Mouse (Mus musculus): ENCODE data around the gene Qsox1.

Qsox1 gene

DNA sequence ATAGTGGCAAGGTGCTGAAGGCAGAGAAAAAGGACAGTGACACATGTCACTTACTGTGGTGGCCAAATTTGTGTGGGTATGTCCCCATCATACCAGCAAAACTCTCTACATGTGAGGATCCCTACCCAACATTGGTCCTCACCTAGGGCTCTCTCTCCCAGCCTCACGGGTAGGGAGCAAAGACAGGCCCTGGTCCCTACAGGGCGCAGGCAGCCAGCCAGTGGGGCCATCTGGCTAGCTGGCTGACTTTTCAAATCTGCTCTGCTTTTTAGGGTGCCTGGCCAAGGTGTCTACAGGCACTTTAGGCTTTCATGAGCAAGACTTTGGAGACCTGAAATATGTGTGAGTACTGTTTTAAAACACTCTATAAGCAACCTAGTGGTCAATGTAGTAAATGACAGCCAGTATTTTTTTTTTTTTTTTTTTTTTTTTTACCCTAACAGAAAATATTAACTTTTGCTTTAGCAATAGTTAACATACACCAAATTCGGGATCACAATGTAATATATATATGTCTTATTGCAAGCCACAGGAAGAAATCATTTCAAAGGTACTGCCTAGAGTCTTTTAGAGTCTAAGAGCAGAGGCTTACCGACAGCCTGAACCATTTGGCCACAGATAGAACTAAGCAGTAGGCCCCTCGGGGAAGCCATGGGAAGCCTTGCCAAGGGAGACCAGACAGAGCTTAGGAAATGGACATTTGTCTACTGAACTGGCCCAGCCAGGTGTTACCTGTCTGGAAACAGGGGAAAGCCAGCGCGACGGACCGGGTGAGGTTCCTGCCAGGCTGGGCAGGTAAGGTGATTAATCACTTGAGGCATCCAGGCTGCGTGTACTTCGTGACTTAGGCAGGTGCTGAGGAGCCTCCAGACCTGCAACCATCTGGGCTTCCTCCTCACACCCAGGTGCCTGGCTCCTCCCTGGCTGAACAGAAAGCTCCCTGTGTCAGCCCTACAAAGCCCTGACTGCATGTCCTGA, 11.4 kb downstream of the Qsox1 start:
- no peak for DNase-seq (ENCODE audit: low read depth, low spot score)

DNA sequence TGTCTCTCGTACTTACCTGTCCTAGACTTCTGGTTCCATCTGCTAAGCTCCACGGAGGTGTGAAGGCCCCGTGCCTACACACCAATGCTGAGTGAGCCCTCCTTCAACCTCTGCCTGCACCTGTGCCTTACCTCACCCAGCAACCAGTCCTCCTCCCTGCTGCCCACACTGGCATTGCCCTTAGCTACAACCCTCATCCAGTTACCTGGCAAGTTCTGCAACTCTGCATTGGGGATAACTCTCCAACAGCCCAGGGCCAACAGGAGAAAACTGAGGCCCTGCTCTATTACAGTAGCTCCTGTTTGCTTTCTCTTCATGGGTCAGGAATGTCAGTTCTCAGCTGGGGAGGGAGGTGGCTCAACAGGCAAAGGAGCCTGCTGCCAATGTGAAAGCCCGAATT, 14.7 kb downstream of the Qsox1 start:
- no peak for DNase-seq (ENCODE audit: low read depth, low spot score)

DNA sequence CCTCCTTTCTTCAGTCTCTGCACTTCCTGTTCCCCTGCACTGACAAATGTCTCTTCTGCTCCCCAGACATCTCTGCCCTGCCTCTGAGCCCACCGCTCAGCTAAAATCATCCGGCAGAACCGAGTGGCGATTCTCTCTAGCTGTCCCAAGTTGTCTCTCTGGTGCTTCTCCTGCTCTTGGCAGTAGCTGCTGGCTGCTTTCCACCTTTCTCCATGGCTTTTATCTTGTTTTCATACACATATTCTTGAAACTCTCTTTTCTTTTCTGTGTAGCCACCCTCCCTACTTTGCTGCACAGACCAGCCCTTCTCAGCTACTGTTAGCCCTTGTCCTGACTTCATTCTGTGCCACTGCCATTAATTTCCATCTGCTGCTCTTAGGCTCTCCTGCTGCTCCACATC, 15.3 kb downstream of the Qsox1 start:
- no peak for DNase-seq (ENCODE audit: low read depth, low spot score)

DNA sequence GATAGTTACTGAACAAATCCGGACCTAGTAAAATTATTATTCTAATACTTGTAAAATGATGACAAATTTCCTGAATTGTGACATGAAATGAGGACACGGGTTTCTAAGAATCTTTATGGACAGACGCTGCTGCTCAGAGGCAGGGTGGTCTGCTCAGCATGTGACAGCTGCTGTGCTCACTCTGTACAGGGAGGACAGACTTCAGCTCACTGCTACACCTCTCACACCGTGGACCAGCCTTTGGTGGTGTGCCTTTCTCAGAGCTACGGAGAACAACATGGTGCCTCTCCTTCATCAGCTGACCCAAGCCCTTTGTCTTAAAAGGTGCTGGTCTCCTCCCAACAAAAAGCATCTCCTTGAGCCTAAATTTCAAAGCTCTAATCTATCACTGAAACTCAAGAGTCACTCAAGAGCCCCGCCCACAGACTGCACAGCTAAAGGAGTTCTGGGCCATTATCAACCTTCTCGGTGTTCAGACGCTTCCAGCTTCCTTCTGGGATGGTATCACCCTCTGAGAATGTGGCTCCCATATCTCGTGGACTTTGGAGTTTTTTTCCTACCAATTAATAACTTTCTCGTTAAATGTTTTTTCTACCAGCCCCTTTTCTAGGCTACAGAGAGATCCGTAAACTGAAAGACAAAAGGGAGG, 15.8 kb downstream of the Qsox1 start:
- no peak for DNase-seq (ENCODE audit: low read depth, low spot score)

DNA sequence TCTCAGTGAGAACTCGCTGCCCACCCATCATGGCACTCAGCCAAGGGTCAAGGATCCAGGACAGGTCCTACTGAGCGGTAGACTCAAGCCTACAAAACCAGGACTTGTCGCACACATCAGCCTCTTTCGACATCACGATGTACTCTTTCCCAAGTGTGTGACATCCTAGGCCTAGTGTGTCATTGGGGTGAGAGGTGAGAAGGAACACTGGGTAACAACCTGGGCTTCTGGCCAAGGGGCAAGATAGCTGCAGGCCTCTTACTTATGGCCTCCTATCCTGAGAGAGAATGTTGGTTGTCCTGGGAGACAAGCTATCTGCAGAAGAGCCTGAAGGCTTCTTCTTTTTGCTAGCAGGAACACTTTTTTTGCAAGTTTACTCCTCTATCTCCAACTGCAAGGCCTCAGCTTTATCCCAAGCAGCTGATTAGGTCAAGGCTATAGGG, 16.9 kb downstream of the Qsox1 start:
- no peak for DNase-seq (ENCODE audit: low read depth, low spot score)

DNA sequence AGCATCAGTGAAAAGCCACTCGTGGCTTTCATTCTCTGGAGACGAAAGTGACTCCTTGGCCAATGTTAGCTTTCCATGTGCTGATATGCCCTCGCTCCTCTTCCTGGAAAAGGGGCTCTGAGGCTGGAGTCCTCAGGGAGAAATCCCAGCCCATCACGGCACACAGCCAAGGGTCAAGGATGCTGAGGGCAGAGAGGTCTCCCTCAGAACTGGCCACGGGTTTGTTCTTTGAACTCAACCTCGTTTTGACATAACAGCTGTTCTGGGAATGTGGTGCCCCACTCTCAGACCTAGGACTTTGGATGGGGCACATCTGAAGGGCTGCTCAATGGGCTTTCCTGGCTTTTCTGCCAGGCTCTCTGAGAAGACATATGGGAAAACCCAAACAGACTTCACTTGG, 17.8 kb downstream of the Qsox1 start:
- no peak for DNase-seq (ENCODE audit: low read depth, low spot score)

DNA sequence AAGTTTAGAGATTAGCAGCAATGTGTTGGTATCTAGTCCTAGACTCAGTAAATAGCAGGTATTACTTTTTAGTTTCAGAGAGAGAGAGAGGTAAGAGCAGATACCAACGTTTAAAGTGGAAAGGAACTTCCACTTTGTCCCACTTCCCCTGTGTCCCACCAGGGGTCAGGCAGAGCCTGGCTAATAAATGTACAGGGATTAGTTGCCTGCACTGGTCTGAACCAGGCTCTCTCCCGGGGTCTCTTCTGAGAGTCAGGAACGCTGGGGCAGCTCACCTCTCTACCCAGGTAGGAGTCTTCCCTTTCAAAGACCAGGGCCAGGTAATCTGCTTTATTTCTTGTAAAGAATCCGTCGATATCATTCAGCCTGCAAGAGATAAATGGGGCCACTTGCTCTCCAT, 20.8 kb downstream of the Qsox1 start:
- DNase-seq (ENCODE audit: low read depth, low spot score): peak; percentile 38

DNA sequence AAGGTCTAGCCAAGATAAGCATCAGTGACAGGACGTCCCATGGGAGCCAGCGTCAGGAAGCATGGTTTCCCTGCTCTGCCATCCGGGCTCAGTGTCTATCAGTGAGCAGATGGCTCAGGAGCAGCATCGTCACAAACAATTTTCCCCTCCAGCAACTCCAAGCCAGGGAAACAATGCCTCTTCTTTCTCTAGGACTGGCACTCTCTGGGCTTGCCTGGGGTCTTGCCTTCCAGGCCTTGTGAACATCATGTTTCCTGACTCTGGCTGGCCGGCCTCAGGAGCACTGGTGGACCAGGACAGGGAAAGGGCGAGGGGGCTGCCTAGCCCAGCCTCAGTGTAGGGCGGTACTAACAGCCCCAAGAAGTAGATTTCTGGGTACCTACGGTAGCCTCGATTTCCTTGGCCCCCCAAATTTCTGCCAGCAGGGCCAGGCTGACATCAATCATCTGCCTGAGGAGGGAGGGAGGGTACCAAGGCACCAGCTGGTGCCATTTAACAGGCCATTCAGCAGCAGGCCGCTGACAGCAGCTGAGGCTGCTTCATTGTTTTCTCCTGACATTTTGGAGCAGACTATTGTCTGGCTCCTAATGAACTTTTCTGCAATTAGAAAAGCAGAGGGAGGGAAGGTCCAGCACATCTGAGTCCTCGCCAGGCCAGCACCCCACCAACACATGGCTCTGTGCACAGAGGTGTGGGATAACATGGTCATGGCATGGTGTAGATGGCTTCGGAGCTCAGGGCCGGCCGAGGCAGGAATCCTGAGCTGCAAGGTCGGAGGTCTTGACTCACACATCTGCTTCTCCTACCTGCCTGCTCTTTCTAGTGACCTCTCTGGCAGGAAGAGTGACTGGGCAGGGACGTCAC, 22.3 kb downstream of the Qsox1 start:
- no peak for DNase-seq (ENCODE audit: low read depth, low spot score)

DNA sequence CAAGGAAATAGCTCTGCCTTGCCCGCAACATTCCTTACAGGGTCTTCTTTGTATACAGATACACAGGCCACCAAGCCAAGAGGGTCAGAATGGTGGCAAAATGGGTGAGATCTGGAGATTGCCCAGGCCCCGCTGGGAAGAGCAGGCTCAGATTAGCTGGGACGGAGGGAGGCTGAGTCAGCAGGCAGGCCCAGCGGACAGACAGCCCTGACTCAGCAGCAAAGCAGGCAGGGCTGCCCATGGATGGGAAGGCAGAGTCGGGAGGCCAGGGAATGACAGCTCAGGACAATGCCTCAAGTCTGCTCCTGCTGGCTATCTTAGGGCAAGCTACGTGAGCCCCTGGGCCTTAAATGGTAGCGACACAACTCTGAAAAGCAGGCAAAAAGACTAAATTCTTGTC, 26.8 kb downstream of the Qsox1 start:
- DNase-seq (ENCODE audit: low read depth, low spot score): no peak

DNA sequence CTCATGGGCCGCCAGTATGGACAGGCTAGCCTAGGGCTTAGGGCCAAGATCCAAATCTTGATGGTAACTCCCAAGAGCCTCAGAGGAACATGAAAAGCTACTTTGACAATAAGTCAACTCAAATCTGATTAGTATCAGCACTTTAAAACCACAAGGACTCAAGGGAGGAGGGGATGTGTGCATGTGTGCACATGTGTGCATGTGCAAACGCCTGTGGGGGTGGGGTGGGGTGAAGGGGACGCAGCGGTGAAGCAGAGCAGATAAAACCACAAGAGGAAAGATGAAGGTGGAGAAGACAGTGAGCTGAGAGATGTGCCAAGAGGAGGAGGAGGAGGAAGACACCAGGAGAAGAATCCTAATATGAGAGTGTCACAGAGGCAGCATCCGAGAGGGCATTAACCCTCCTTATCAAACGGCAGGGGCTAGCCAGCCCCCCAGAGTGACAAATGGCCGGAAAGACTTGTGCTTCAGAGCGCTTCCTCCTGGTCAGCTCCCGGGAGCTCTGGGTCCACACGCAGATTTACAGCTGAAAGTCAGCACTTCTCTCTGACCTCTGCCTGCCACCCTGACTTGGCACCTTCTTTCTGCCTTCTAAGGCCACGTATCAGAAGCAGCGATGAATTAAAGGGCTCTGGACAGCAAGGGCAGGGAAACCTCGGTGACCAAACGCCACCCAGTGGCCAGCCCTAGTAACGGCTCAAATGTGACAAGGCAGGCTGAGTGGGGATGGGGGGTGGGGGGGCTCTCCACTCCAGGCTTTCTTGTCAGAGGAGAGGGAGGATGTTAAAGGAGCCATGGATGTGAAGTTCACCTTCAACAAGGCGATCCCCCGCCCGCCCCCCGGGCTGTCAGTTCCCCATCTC, 28.1 kb downstream of the Qsox1 start:
- peak; percentile 48 for DNase-seq (ENCODE audit: low read depth, low spot score)

DNA sequence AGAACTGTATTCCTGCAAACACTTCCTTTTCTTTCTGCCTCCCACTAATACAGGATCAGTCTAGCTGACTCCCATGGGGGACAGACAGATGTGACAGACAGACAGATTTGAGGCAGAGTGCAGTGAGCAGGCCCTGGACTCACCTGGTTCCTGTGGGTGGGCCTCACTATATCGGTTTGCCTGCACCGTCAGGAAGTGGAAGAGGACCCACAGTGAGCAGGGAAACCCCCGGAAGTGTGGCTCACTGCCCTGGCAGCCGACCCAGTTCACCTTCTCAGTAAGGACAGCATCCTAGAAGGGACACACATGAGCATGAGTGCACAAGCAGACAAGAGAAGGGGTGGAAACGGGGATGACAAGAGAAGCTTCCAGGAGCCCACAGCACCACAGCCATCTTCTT, 30.3 kb downstream of the Qsox1 start:
- peak; percentile 75 for DNase-seq (ENCODE audit: low read depth, low spot score)

DNA sequence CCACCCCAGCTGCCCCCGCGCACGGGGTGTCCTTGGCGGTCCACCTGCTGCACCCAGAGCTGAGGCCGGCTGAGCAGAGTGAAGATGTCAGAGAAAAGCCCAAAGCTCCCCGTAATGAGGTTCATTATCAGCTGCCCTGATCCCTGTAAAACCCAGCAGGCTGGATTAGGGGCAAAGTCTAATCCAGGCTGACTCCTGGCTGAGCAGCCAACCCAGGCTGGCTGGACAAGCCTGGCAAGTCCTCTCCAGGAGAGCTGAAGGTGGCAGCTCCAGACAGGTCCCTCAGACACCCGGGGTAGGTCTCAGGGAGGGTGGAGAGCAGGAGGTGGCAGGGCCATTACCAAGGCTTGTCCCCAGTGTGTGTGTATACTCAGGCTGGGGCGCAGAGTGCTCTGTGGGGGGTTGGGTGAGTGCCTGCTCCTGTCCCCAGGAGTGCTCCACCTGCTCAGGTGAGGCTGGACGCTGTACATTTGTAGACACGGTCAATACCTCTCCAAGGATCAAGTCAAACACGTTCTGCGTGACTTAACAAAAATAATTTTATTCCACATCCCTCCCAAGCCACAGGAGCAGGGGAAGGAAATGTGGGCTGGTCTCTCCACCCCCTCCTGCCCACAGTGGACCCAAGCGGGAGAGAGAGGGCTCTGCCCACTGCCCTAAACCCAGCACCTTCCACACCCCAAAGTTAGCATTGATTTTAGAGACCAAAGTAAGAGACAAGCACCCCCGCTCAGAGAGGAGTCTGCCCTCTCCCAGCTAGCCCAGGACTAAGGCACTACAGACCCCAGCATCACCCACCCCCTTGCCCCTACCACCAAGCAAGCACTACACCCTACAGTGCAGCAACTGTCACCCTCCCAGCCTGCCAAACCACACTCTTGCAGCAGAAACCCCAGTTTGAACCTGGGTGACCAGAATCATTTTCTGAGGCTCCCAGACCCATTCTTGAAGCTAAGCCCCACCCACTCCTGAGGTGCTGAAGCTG, 34.8 kb downstream of the Qsox1 start:
- DNase-seq (ENCODE audit: low read depth, low spot score): no peak

DNA sequence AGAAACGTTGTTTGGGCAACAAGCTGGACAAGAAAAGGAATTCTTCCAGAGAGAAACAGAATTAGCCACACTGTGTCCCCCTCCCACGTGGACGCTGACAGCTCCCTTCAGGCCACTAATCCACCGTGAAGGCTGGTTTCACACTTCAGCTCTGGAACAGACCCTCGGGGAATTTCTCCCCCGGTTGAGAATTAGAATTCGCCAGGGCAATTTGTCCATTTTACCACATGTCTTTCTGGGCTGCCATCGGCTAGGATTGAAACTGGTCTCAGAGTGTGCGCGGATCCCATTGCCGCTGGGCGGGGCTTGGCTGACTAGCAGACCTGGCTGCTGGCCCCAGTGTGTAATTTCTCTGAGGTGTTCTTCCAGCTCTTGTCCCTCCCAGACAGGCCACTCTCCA, 53.5 kb downstream of the Qsox1 start:
- no peak for DNase-seq (ENCODE audit: low read depth, low spot score)

DNA sequence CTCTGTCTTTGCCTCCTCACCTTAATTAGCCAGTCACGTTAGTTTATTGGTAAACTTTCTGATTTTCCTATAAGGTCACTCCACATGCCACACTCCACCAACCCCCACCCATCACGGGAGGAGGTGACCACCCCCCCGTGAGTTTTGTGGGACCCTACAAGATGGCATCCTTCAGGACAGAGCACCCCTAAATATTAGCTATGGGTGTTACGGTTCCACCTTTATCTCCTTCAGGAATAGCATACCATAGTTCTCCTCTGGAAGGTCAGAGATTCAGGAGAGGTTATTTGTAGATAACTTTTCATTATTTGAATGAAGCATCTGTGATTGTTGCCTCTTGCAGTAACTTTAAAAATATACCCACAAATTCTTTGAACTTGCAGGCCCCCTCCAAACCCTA, 54.0 kb downstream of the Qsox1 start:
- no peak for DNase-seq (ENCODE audit: low read depth, low spot score)

DNA sequence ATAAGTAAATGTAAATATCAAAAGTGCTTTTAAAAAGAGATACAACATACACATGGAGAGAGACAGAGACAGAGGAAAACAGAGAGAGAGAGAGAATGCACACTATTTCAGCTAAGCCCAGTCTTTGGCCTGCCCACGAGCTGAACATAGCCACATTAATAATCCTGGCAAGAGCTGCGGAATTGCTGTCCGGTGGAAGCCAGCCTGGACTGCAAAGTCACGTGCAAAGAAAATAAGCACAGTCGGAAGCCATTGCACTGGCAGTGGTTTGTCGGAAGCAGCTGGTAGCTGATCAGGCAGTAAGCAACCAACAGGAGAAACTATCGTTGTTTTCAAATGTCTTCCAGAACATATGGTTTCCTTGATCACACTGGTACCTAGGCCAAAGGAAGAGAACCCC, 55.1 kb downstream of the Qsox1 start:
- DNase-seq (ENCODE audit: low read depth, low spot score): no peak

DNA sequence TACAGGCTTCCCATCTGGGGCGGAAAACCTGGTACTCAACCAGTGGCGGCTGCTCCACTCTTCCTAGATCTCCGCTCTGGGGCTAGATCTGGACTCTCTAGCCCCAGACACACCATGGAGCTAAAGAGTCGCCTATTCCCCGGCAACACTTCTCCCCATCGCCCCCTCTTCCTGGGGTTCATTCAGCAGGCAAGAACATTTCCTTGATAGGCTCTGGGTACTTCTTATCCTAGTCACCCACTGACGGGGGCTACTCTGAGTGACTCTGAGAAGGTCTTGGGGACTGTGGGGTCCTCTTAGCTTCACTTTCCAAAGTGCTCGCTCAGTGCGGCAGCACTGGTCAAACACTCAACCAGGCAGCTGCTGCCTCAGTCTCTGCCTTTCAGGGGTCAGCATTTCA, 59.3 kb downstream of the Qsox1 start:
- DNase-seq (ENCODE audit: low read depth, low spot score): no peak

DNA sequence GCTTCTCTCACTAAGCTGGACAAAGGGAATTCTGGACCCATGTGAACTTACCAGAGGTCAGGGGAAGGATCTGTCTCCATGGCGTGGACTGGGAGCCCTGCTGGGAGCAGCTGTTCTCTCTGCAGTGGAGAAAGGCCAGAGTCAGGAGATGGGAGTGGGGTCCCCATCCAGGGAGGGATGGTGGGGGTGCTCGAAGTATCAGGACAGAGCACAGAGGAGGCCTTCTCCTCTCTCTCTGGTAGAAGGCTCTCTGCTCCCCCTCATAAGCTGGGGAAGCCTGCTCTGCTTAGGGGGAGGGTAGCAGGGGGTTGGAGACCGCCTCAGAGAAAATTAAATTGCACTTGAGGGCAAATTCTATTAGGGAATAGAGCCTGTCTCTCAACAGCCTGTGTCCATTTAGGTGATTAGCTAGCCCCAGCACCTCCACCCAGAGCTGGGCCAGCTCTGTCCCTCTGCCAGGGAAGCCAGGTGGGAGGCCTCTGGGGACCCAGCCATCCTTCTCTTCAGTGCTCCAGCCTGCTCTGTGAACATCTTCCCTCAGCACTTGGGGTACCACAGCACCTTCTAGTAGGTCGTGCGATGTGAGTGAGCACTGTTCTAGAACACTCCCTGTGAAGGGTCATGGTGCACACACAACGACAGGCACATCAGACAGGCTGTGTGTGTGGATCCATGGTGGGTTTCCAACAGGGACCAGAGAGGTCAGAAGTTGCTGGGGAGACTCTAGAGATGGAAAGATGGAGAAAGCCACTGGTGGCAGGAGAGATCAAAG, 61.0 kb downstream of the Qsox1 start, which contains the start of gene Lhx4:
Gene Lhx4 (minus strand): TSS at position 201 of the 772 bp plus-strand sequence.
- no peak for DNase-seq (ENCODE audit: low read depth, low spot score)

DNA sequence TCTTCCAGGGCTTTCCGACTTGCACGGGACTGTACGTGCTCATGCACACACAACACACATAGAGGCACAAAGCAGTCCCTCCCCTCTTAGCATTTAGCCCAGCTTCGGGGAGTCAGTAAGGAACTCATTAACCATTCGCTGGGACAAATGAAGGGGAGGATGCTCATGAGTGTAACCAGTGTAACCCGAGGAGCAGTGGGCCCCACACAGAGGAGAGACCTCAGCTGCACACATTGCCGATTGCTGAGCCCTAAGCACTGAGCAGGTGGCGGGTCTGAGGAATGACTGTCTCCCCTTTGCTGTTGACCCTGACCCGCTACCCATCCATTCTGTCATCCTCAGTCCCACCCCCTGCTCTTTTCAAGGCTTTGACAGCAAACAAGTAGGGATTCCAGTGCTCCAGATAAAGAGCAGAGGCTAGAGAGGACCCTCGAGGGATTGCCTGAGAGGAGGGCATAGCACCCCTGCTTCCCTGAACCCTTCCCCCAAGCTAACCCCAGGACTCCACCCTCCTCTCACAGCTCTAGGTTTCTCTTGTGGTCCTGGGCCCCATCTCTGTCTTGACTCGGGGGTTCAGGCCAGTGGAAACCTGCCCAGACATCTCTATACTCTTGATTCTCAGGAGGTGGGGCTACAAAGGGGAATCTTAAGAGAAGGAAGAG, 62.0 kb downstream of the Qsox1 start:
- DNase-seq (ENCODE audit: low read depth, low spot score): no peak

Measured in A20 (cell line).